Mouse (Mus musculus) erythroblast, embryonic 14.5 days (primary cell): Measurements from ENCODE around the gene Ccdc182.

ENCODE experiments used
- GATA1 ChIP-seq: IDR thresholded peaks from 2 replicates; pipeline ENCODE4 v1.6.1; 2012; ENCODE audit warnings: low read length, inconsistent platforms, mixed read lengths
- TAL1 ChIP-seq: IDR thresholded peaks from 3 replicates; pipeline ENCODE4 v1.6.1; 2012; ENCODE audit warnings: low read length, inconsistent platforms, mixed read lengths

GRCm38 (mm10) chr11:88330799-88331198 lies 36.9 kb downstream of the Ccdc182 start:
- TF ChIP-seq TAL1 (no peak), GATA1 (no peak)
